13 mouse cellular contexts compared by ENCODE assay signal in genomic region chr9:50753947-50754346, GRCm38 (mm10). TPM values are rescaled to one million over a fixed set of nuclear protein-coding genes. Genes with fewer than 3 reads are reported as not detected.
DNase-seq lines count a peak whose midpoint lies in the region; ATAC-seq and TF ChIP-seq lines count a peak whose summit lies in the region.
"Had no signal": no experiment of that assay in that cellular context is flagged by ENCODE, and none has a peak within 500 bp of the region (broad histone marks: within the 10 kb centered on the region; RNA-seq: fewer than 3 reads in every experiment).

No protein-coding gene starts in this region.

- H3K4me2 ChIP-seq in embryonic facial prominence, embryonic 15.5 days (replicated peaks): no peak overlapping the region; the same call in 1 of the 2 replicates
- peak overlapping the region; percentile 40 for H3K4me2 ChIP-seq in intestine, embryonic 15.5 days (replicated peaks)
- H3K4me2 ChIP-seq: hindbrain, embryonic 15.5 days had no signal

- H3K9me3 ChIP-seq in embryonic facial prominence, embryonic 15.5 days (replicated peaks): no peaks in the 10 kb centered on the region
- H3K9me3 ChIP-seq in intestine, embryonic 15.5 days: no peaks in the 10 kb centered on the region
- no peaks in the 10 kb centered on the region for H3K9me3 ChIP-seq in hindbrain, embryonic 10.5 days
- H3K9me3 ChIP-seq: hindbrain, embryonic 15.5 days had no signal

- no peak for DNase-seq in cerebellum, adult 2 months
- DNase-seq in cerebellum, postnatal 4 days (ENCODE audit: low spot score in 2 of 2): no peak
- peak; percentile 48 for DNase-seq in layer of hippocampus, adult 11-12 months (ENCODE audit: low spot score)
- DNase-seq in layer of hippocampus, adult 9-10 months (ENCODE audit: low spot score): no peak
- DNase-seq in ovary, adult 18-20 months (ENCODE audit: low spot score): no peak
- DNase-seq in hindbrain, embryonic 10.5 days (ENCODE audit: low spot score): no peak
- DNase-seq: cerebellum, postnatal 14 days; lung, postnatal 14 days had no signal

- no peak overlapping the region for H3K9ac ChIP-seq in embryonic facial prominence, embryonic 15.5 days
- H3K9ac ChIP-seq in intestine, embryonic 15.5 days: no peak overlapping the region
- H3K9ac ChIP-seq: hindbrain, embryonic 15.5 days had no signal

- H3K27me3 ChIP-seq in cerebellum, adult 2 months (ENCODE audit: control insufficient read depth, insufficient read depth, low read length): no peaks in the 10 kb centered on the region
- H3K27me3 ChIP-seq in embryonic facial prominence, embryonic 15.5 days: no peaks in the 10 kb centered on the region
- no peaks in the 10 kb centered on the region for H3K27me3 ChIP-seq in intestine, embryonic 15.5 days (replicated peaks)
- peaks cover 22% of the 10 kb centered on the region; the same call in 1 of the 2 replicates for H3K27me3 ChIP-seq in hindbrain, embryonic 10.5 days (ENCODE audit: insufficient read depth, poor library complexity, severe bottlenecking)
- H3K27me3 ChIP-seq: hindbrain, embryonic 15.5 days had no signal

- H3K27ac ChIP-seq in cerebellum, adult 2 months (ENCODE audit: insufficient read depth, low read length): peak overlapping the region; percentile 54; the same call in 1 of the 2 replicates
- H3K27ac ChIP-seq in embryonic facial prominence, embryonic 15.5 days (replicated peaks): no peak overlapping the region; the same call in 1 of the 2 replicates
- no peak overlapping the region for H3K27ac ChIP-seq in intestine, embryonic 15.5 days
- H3K27ac ChIP-seq in hindbrain, embryonic 10.5 days: no peak overlapping the region
- H3K27ac ChIP-seq: hindbrain, embryonic 15.5 days had no signal

- 52% methylated on average over 7 of the region's 7 CpGs for WGBS in cerebellum, adult 2 months
- WGBS in embryonic facial prominence, embryonic 15.5 days: 64% methylated on average over 7 of the region's 7 CpGs
- WGBS in intestine, embryonic 15.5 days: 51% methylated on average over 7 of the region's 7 CpGs
- 75% methylated on average over 7 of the region's 7 CpGs for WGBS in hindbrain, embryonic 10.5 days

- no peaks in the 10 kb centered on the region for H3K36me3 ChIP-seq in embryonic facial prominence, embryonic 15.5 days
- H3K36me3 ChIP-seq in intestine, embryonic 15.5 days: no peaks in the 10 kb centered on the region
- H3K36me3 ChIP-seq in hindbrain, embryonic 10.5 days: no peaks in the 10 kb centered on the region
- H3K36me3 ChIP-seq: hindbrain, embryonic 15.5 days had no signal

- H3K4me1 ChIP-seq in cerebellum, adult 2 months (ENCODE audit: control insufficient read depth, insufficient read depth, low read length): peaks cover 16% of the 10 kb centered on the region
- H3K4me1 ChIP-seq in embryonic facial prominence, embryonic 15.5 days: peaks cover 21% of the 10 kb centered on the region
- peaks cover 9% of the 10 kb centered on the region; the same call in 1 of the 2 replicates for H3K4me1 ChIP-seq in intestine, embryonic 15.5 days (replicated peaks)
- peaks cover 10% of the 10 kb centered on the region for H3K4me1 ChIP-seq in hindbrain, embryonic 10.5 days (replicated peaks)

- 0 out of 2 replicates have a peak, but pooled peaks have one; percentile 14 for TF ChIP-seq POLR2A in cerebellum, adult 2 months (IDR thresholded peaks at IDR 0.05; ENCODE audit: borderline replicate concordance, insufficient read depth, low read length)

- no peak for TF ChIP-seq CTCF in cerebellum, adult 2 months (IDR thresholded peaks at IDR 0.05; ENCODE audit: borderline replicate concordance, insufficient read depth, low read depth, low read length)

- no peak for ATAC-seq in embryonic facial prominence, embryonic 15.5 days (ENCODE audit: insufficient number of reproducible peaks, low FRiP score, low TSS enrichment, low read depth)
- ATAC-seq in intestine, embryonic 15.5 days: no peak
- ATAC-seq: midbrain, embryonic 16.5 days had no signal

- H3K4me3 ChIP-seq in cerebellum, adult 2 months (replicated peaks; ENCODE audit: insufficient read depth, low read depth, low read length): peak overlapping the region; percentile 30
- peak overlapping the region; percentile 21; the same call in 1 of the 2 replicates for H3K4me3 ChIP-seq in embryonic facial prominence, embryonic 15.5 days (replicated peaks)
- H3K4me3 ChIP-seq in intestine, embryonic 15.5 days (replicated peaks): peak overlapping the region; percentile 4; the same call in 1 of the 2 replicates
- H3K4me3 ChIP-seq in hindbrain, embryonic 10.5 days: no peak overlapping the region
- H3K4me3 ChIP-seq: erythroblast, embryonic 14.5 days; hindbrain, embryonic 15.5 days had no signal

RNA-seq across cellular contexts. Expression of gene Hspb2, which starts 1.8 kb away (rescaled TPM):
- 3.2 and 3.4 TPM in 2 replicates for polyA plus RNA-seq in cerebellum, adult 2 months (2012; rRNA removed)
- 61.2 and 79.5 TPM in 2 replicates for polyA plus RNA-seq in embryonic facial prominence, embryonic 15.5 days (2015; fragmentation: Nextera tagmentation; extraction: Ambion mirVana)
- polyA plus RNA-seq in intestine, embryonic 15.5 days (2015; fragmentation: Nextera tagmentation; extraction: Ambion mirVana): 5.3 and 5.4 TPM in 2 replicates
- polyA plus RNA-seq in hindbrain, embryonic 10.5 days (2016; fragmentation: Nextera tagmentation; extraction: Ambion mirVana): 0.65 and 0.71 TPM in 2 replicates
- polyA plus RNA-seq: erythroblast, embryonic 14.5 days had no signal

RNA-seq across cellular contexts. Expression of gene Cryab, which starts 2.8 kb away (rescaled TPM):
- 296 and 364 TPM in 2 replicates for polyA plus RNA-seq in cerebellum, adult 2 months (2012; rRNA removed)
- 139 and 178 TPM in 2 replicates for polyA plus RNA-seq in embryonic facial prominence, embryonic 15.5 days (2015; fragmentation: Nextera tagmentation; extraction: Ambion mirVana)
- polyA plus RNA-seq in intestine, embryonic 15.5 days (2015; fragmentation: Nextera tagmentation; extraction: Ambion mirVana): 51.7 and 62.6 TPM in 2 replicates
- 6.6 and 7.5 TPM in 2 replicates for polyA plus RNA-seq in hindbrain, embryonic 10.5 days (2016; fragmentation: Nextera tagmentation; extraction: Ambion mirVana)
- polyA plus RNA-seq: erythroblast, embryonic 14.5 days had no signal

RNA-seq across cellular contexts. Expression of gene 2310030G06Rik, which starts 7.6 kb away (rescaled TPM):
- polyA plus RNA-seq in cerebellum, adult 2 months (2012; rRNA removed): 3.0 and 3.8 TPM in 2 replicates
- 9.5 TPM in 2 replicates for polyA plus RNA-seq in embryonic facial prominence, embryonic 15.5 days (2015; fragmentation: Nextera tagmentation; extraction: Ambion mirVana)
- 15.9 and 18.7 TPM in 2 replicates for polyA plus RNA-seq in intestine, embryonic 15.5 days (2015; fragmentation: Nextera tagmentation; extraction: Ambion mirVana)
- polyA plus RNA-seq in hindbrain, embryonic 10.5 days (2016; fragmentation: Nextera tagmentation; extraction: Ambion mirVana): 1.5 and 2.5 TPM in 2 replicates
- polyA plus RNA-seq: erythroblast, embryonic 14.5 days had no signal

RNA-seq across cellular contexts. Expression of gene Fdxacb1, which starts 14.1 kb away (rescaled TPM):
- 7.3 and 8.0 TPM in 2 replicates for polyA plus RNA-seq in cerebellum, adult 2 months (2012; rRNA removed)
- 10.8 and 11.3 TPM in 2 replicates for polyA plus RNA-seq in embryonic facial prominence, embryonic 15.5 days (2015; fragmentation: Nextera tagmentation; extraction: Ambion mirVana)
- 11.0 and 11.6 TPM in 2 replicates for polyA plus RNA-seq in intestine, embryonic 15.5 days (2015; fragmentation: Nextera tagmentation; extraction: Ambion mirVana)
- polyA plus RNA-seq in hindbrain, embryonic 10.5 days (2016; fragmentation: Nextera tagmentation; extraction: Ambion mirVana): 11.4 and 13.5 TPM in 2 replicates

RNA-seq across cellular contexts. Expression of gene Dixdc1, which starts 14.6 kb away (rescaled TPM):
- polyA plus RNA-seq in cerebellum, adult 2 months (2012; rRNA removed): 81.7 and 85.7 TPM in 2 replicates
- polyA plus RNA-seq in embryonic facial prominence, embryonic 15.5 days (2015; fragmentation: Nextera tagmentation; extraction: Ambion mirVana): 13.7 and 17.2 TPM in 2 replicates
- 6.1 and 6.8 TPM in 2 replicates for polyA plus RNA-seq in intestine, embryonic 15.5 days (2015; fragmentation: Nextera tagmentation; extraction: Ambion mirVana)
- polyA plus RNA-seq in hindbrain, embryonic 10.5 days (2016; fragmentation: Nextera tagmentation; extraction: Ambion mirVana): 21.4 and 21.8 TPM in 2 replicates
- polyA plus RNA-seq: erythroblast, embryonic 14.5 days had no signal
